Mouse (Mus musculus) forebrain, embryonic 11.5 days (tissue): ENCODE measurements around the gene Gcnt7. TPM values are rescaled to one million over a fixed set of nuclear protein-coding genes. Genes with fewer than 3 reads are reported as not detected.
A peak's percentile ranks its signal among the peaks of the same experiment; 100 is the strongest.

ENCODE experiments used
- ATAC-seq: fragments of 200-750 bp; cut with Nextera tagmentation; replicated peaks from 2 replicates; pipeline ENCODE4 v1.8.0; 2017; ENCODE audit warnings: moderate TSS enrichment; ENCODE audit not compliant: low FRiP score
- DNase-seq: peaks from one replicate; pipeline ENCODE4 v3.0.0-alpha.2; 2017; ENCODE audit warnings: low spot score
- H3K27ac ChIP-seq: fragments of 300-500 bp; sonication (generic); 2 replicates; pipeline ENCODE4 v1.5.1; 2014; ENCODE audit warnings: low read depth, low read length
- H3K27me3 ChIP-seq: fragments of 300-500 bp; sonication (generic); 2 replicates; pipeline ENCODE4 v1.6.1; 2014; ENCODE audit warnings: mild to moderate bottlenecking, low read length, mixed read lengths; ENCODE audit not compliant: control insufficient read depth, insufficient read depth
- H3K36me3 ChIP-seq: fragments of 300-500 bp; sonication (generic); 2 replicates; pipeline ENCODE4 v1.6.1; 2014; ENCODE audit warnings: mild to moderate bottlenecking, low read length, moderate library complexity, mixed read lengths; ENCODE audit not compliant: control insufficient read depth, insufficient read depth
- H3K4me1 ChIP-seq: fragments of 300-500 bp; sonication (generic); replicated peaks from 2 replicates; pipeline ENCODE4 v1.6.1; 2014; ENCODE audit warnings: low read length, mixed read lengths; ENCODE audit not compliant: control insufficient read depth, insufficient read depth
- H3K4me2 ChIP-seq: fragments of 300-500 bp; sonication (generic); 2 replicates; pipeline ENCODE4 v1.6.1; 2014; ENCODE audit warnings: low read depth, mild to moderate bottlenecking, low read length, moderate library complexity, mixed read lengths; ENCODE audit not compliant: severe bottlenecking
- H3K4me3 ChIP-seq: fragments of 300-500 bp; sonication (generic); 2 replicates; pipeline ENCODE4 v1.5.1; 2014; ENCODE audit warnings: low read depth, low read length
- H3K9ac ChIP-seq: fragments of 300-500 bp; sonication (generic); 2 replicates; pipeline ENCODE4 v1.6.1; 2014; ENCODE audit warnings: low read length
- H3K9me3 ChIP-seq: fragments of 300-500 bp; sonication (generic); 2 replicates; pipeline ENCODE4 v1.6.1; 2016; ENCODE audit warnings: low read length, mixed read lengths; ENCODE audit not compliant: control insufficient read depth
- WGBS: fragments of 180-500 bp; shearing (Covaris S2); extraction: QIAGEN DNeasy Blood & Tissue Kit; methylation state at CpG from one replicate; pipeline ENCODE4 v1.1.7; 2014; 5-methylcytosine and 5-hydroxymethylcytosine counted together
- polyA plus RNA-seq: library from polyadenylated mRNA; unstranded; fragments of >200 nt; fragmentation: Nextera tagmentation; extraction: Ambion mirVana; gene quantifications from 2 replicates; pipeline ENCODE4 v1.2.1, GENCODE M21; 2014

Gcnt7 gene
- polyA plus RNA-seq, 1 experiment from 2014 or later: 1.5 TPM

DNA sequence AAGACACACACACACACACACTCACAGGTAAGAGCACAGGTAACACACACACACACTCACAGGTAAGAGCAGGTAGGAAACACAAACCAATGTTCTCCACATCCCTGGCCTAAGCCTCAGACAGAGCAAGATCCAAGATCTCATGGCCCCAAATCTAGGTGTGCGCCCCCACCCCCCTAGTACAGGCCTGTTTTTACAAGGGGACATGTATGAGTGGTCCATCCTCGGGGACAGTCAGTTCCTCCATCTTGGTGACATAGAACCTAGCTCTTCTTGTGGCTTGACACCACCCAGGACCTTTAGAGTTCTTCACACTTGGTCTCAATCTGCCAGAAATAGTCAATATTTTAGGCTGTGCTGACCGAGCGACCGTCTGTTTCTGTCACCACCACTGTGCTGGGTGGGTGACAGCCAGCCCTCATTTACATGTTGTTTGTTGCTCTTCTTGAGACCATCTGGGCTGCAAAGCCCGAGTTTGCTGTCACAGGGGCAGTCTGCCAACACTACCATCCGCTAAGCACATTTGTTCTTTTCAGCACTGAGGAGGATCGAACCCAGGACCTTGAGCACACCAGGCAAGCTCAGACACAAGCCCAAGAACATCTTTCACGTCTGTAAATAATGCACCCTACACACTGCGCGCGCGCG, 25.5 kb upstream of the Gcnt7 start:
- 89% methylated on average over 14 of the region's 14 CpGs for WGBS
- no peaks in the 10 kb centered on the region for H3K27me3 ChIP-seq
- H3K27ac ChIP-seq: no peak overlapping the region
- H3K4me1 ChIP-seq: 0 out of 2 replicates have a peak, but pooled peaks cover 2% of the 10 kb centered on the region
- H3K4me2 ChIP-seq: no peak overlapping the region
- H3K9me3 ChIP-seq: no peaks in the 10 kb centered on the region
- H3K9ac ChIP-seq: no peak overlapping the region
- ATAC-seq (no peak), DNase-seq (no peak)
- no peaks in the 10 kb centered on the region for H3K36me3 ChIP-seq
- no peak overlapping the region for H3K4me3 ChIP-seq

DNA sequence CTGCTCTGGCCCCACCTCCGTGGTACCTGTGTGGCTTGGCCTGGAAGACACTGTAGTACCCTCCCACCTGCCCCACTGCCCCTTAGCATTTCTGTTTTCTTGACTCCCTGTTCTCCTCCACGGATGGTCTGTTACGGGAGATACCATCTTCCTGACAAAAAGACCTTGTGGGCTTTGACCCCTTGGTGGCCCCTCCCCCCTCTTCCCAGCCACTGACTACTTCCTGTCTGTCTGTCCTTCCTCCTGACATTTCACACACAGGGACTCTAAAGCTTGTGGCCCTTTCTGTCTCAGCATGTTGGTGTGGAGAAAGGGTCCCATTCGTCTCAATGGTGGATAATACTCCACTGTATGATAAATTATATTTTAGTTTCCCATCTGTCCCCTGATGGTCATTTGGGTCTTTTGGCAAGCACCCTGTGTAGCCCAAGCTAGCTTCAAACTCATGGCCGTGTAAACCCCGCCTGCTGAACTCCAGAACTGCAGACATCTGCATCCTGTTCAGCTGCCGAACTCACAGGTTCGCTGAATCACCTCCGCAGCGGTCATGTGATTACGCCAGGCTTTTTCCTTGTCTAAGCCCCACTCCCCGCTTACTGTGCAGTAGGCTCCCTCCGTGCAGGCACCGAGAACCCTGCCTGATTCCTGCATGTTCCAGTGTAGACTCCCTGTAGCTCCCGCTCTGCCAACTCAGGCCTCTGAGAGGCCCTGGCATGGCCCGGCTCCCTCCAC, 23.4 kb upstream of the Gcnt7 start:
- Histone ChIP-seq H3K9me3 (no peaks in the 10 kb centered on the region), H3K4me1 (0 out of 2 replicates have a peak, but pooled peaks cover 2% of the 10 kb centered on the region), H3K4me2 (no peak overlapping the region), H3K9ac (no peak overlapping the region), H3K27ac (no peak overlapping the region), H3K36me3 (no peaks in the 10 kb centered on the region), H3K4me3 (no peak overlapping the region), H3K27me3 (no peaks in the 10 kb centered on the region)
- DNase-seq: no peak
- no peak for ATAC-seq
- WGBS: 83% methylated on average over 16 of the region's 16 CpGs

DNA sequence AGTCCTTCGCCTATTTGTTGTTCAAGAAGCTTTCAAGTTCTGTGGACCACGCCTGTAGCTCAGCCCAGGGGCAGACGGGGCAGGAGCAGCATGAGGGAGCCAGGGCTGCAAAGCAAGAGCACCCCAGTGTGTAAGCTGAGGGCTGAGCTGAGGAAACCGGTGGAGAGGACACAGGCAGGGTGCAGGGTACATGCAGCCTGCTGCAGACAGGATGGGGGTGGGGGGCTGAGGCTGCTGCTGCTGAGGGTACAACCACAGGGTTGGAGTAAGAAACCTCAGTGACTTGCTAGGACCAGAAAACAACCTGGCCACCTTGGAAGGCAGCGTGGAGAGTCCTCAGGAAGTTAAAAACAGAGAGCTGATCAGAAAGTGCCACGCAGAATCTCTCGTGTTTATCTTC, 21.9 kb upstream of the Gcnt7 start:
- DNase-seq: no peak
- H3K4me3 ChIP-seq: no peak overlapping the region
- no peaks in the 10 kb centered on the region for H3K36me3 ChIP-seq
- WGBS: 71% methylated on average over 7 of the region's 7 CpGs
- no peaks in the 10 kb centered on the region for H3K27me3 ChIP-seq
- no peaks in the 10 kb centered on the region for H3K9me3 ChIP-seq
- H3K4me2 ChIP-seq: no peak overlapping the region
- H3K27ac ChIP-seq: no peak overlapping the region
- H3K4me1 ChIP-seq: 0 out of 2 replicates have a peak, but pooled peaks cover 2% of the 10 kb centered on the region
- no peak overlapping the region for H3K9ac ChIP-seq
- no peak for ATAC-seq

DNA sequence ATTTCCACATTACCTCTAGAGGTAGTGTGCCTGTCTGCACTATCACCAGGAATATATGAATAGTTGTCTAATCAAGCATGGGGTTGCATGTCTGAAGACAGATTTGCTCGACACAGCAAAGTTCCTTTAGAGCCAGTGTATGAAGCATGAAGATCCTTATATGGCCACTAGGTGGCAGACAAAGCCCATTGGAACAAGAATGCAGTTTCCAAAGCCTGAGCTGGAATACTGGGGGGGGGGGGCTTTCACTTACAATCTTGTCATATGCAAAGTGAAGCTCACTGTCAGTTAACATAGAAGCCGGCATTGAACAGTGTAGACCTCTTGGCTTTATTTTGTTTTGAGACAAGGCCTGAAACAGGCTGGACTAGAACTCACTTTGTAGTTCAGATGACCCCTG, 19.5 kb upstream of the Gcnt7 start:
- Histone ChIP-seq H3K9ac (no peak overlapping the region), H3K4me3 (no peak overlapping the region), H3K9me3 (no peaks in the 10 kb centered on the region), H3K4me1 (no peaks in the 10 kb centered on the region), H3K4me2 (no peak overlapping the region), H3K27ac (no peak overlapping the region), H3K27me3 (no peaks in the 10 kb centered on the region), H3K36me3 (no peaks in the 10 kb centered on the region)
- peak; percentile 60 for ATAC-seq
- 3% methylated on average over 2 of the region's 2 CpGs for WGBS
- DNase-seq: peak; percentile 64

DNA sequence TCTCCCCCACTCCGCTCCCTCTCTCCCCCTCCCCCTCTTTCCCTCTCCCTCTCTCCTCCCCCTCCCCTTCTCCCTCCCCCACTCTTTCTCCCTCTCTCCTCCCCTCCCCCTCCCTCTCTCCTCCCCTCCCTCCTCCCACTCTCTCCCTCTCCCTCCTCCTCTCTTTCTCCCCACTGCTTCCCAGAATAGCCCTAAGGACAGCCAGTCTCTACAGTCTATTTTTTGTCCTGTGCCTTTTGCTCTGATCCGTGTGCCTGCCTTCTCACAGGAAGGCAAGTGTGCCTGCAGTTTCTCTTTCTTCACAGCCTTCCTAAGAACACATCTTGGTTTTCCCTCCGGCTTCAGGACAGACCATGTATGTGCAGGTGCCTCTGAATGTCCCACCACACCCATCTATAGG, 19.0 kb upstream of the Gcnt7 start:
- H3K9ac ChIP-seq: no peak overlapping the region
- H3K27me3 ChIP-seq: no peaks in the 10 kb centered on the region
- H3K27ac ChIP-seq: no peak overlapping the region
- H3K9me3 ChIP-seq: no peaks in the 10 kb centered on the region
- no peak for ATAC-seq
- DNase-seq: no peak
- H3K4me2 ChIP-seq: no peak overlapping the region
- H3K4me1 ChIP-seq: no peaks in the 10 kb centered on the region
- no peaks in the 10 kb centered on the region for H3K36me3 ChIP-seq
- WGBS: 31% methylated on average over 3 of the region's 3 CpGs
- no peak overlapping the region for H3K4me3 ChIP-seq

DNA sequence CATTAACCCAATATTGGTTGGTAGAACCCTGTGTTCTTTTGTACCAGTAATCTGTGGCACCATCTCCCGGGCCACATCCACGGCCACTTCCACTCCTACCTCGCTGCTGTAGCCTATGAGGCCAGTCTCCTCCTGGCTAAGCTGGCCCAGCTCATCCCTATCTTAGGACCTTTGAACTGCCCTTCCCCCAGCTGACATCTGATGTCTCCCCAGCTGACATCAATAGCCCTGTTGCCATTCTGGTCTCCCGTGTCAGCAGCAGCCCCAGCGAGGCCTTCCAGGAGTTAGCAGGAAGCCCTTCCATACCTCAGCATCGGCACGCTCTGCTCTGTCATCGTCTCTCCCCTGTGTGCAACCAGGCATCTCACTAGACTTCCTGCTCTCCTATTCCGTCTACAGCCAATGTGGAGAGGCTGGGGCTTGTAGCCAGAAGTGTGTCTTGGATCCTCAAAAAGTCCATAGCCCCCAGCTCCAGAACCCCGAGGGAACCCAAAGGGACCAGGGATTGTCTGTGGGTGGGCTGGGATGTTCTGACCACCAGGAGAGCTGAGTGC, 18.4 kb upstream of the Gcnt7 start:
- 42% methylated on average over 10 of the region's 10 CpGs for whole genome bisulfite sequencing

DNA sequence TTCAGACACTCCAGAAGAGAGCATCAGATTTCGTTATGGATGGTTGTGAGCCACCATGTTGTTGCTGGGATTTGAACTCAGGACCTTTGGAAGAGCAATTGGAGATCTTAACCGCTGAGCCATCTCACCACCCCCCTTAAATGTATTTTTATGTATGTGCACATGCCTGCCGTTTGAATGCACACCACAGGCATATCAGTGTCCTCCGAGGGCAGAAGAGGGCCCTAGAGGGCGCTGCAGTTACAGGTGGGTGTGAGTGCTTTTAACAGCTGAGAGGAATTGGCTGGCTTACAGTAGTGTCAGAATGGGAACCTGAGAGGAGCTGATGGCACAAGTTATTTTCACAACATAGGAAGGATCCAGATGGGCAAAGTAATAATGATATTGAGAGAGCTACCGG, 16.6 kb upstream of the Gcnt7 start:
- DNase-seq: no peak
- Histone ChIP-seq H3K36me3 (no peaks in the 10 kb centered on the region), H3K4me2 (no peak overlapping the region), H3K27ac (no peak overlapping the region), H3K27me3 (no peaks in the 10 kb centered on the region), H3K9ac (no peak overlapping the region), H3K4me1 (no peaks in the 10 kb centered on the region), H3K9me3 (no peaks in the 10 kb centered on the region), H3K4me3 (no peak overlapping the region)
- 35% methylated on average over 6 of the region's 6 CpGs for WGBS
- no peak for ATAC-seq

More for the DNA sequence above, 18.4 kb upstream of the Gcnt7 start:
- Histone ChIP-seq H3K36me3 (no peaks in the 10 kb centered on the region), H3K9ac (no peak overlapping the region), H3K9me3 (no peaks in the 10 kb centered on the region), H3K4me1 (no peaks in the 10 kb centered on the region), H3K27ac (no peak overlapping the region), H3K4me3 (no peak overlapping the region), H3K4me2 (no peak overlapping the region), H3K27me3 (no peaks in the 10 kb centered on the region)
- DNase-seq: no peak
- no peak for ATAC-seq

DNA sequence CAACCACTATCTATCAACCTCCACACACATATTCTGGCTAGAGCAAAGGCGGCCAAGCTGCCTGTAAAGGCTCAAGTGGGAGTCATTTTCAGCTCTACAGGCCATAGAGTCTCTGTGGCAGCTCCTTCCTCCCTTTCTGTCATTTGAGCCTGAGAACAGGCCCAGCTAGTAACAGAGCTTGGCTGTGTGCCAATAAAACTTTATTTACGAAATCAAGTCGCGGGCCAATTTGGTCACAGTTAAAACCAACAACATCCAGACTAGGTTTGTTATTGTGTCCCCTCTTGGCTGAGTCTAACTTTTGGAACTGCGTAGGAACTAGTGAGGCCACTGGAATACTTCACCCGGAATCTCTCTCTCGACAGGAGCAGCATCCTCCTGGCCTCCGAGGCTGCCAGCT, 15.2 kb upstream of the Gcnt7 start:
- no peaks in the 10 kb centered on the region; the same call in 1 of the 2 replicates for H3K36me3 ChIP-seq
- no peak overlapping the region for H3K27ac ChIP-seq
- no peaks in the 10 kb centered on the region for H3K9me3 ChIP-seq
- H3K4me3 ChIP-seq: no peak overlapping the region
- no peaks in the 10 kb centered on the region for H3K27me3 ChIP-seq
- ATAC-seq (no peak), DNase-seq (no peak)
- H3K4me2 ChIP-seq: no peak overlapping the region
- 81% methylated on average over 8 of the region's 8 CpGs for WGBS
- H3K9ac ChIP-seq: no peak overlapping the region
- H3K4me1 ChIP-seq: peaks cover 3% of the 10 kb centered on the region; the same call in 1 of the 2 replicates
